Mouse (Mus musculus): ENCODE results near the gene Bicra. TPM values are rescaled to one million over a fixed set of nuclear protein-coding genes. Genes with fewer than 3 reads are reported as not detected.
A peak's percentile ranks its signal among the peaks of the same experiment; 100 is the strongest.

The Bicra gene
- total RNA-seq, 4 experiments from 2014 or later: 7.2 to 16.9 (median 10.6) TPM

DNA sequence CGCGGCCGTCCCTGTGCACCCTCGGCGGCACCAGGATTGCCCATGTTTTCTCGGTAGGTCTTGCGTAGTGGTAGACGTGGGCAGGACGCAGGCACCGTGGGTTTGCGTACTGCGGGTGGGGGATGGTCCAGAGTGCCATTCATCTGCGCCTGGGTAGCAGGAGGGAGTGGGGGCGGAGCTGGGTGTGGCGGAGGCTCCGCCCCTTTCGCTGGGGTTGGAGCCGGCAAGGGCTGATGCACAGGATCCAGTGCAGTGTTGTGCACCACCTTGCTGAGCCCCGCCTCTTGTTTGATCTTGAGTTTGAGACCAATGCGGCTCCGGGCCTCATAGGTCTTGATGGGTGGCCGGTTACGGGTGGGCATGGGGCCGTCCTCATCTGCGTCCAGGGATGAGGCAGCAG lies 75.5 kb downstream of the Bicra start:
- no peak for DNase-seq

DNA sequence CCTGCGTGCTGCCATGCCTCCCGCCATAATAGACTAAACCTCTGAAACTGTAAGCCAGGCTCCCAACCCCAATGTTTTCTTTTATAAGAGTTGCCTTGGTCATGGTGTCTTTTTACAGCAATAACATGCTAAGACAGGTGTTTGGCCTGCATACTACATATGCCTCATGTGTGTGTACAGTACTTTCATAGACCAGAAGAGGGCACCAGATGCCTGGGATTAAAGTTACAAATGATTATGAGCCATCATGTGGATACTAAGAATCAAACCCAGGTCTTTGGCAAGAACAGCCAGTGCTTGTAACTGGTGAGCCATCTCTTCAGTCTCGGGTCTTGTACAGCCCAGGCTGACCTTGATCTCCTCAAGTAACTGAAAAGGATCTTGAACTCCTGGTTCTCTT lies 78.0 kb downstream of the Bicra start:
- DNase-seq: no peak

- no peak for DNase-seq
Measured at GRCm38 (mm10) chr7:15968322-15968721, 79.4 kb downstream of the Bicra start.

DNA sequence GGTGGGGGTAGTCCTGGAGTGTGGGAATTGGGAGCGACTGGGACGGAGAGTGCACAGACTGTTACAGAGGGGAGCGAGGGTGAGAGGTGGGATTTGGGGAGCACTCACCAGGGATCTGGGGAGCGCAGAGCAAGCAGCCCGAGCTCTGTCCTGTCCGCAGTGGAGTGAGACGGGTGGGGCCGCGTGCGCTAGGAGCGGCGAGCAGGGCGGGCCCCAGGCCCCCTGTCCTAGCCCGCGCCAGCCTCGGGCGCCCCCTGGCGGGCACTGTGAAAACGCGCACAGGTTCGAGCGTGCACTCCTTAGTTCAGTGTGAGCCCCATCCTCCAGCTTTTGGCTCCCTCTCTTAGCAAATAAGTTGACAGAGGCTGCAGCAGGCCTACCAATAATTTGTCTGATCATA lies 80.4 kb downstream of the Bicra start, which contains the start of gene Ehd2:
Ehd2 (minus strand) TSS at position 256 of the 400 bp plus-strand sequence.
- peak; percentile 61 for DNase-seq

GRCm38 (mm10) chr7:15966489-15966888 lies 81.2 kb downstream of the Bicra start:
- DNase-seq: no peak

DNA sequence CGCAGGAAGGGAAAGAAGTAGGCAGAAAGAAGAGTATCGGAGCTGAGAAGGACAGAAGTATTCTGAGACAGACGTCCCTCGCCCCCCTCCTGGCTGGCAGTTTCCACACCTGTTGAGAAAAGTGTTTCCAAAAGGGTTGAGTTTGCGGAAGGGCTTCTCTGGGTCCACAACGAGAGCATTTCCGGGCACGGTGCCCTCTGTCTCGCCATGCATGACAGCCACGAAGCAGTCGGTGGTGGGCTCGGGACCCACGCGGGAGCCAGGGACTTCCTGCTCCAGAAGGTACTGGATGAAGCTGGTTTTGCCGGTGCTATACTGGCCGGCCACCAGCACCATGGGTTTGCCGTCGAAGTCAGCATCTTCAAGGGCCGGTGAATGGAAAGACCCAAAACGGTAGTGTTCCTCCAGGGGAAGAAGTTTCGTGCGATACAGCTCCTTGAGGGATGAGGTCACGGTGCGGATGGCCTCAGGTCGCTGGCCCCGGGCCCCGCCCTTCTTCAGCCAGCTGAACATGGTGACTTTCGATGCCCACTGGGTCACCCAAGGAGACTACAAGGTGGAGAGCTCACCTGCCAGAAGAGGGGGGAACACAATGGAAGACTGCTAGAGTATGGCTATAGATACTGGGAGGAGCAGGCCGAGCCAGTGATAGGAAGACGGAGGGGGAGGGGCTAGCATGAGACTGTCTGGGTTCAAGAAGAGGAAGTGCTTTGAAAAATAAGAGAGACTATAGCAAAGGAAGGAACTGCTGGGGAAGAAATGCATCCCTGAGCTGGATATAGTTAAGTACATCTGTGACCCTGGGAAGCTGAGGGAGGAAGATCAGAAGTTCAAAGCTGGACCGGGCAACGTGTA lies 83.7 kb downstream of the Bicra start:
- DNase-seq: no peak

- peak; percentile 78 for DNase-seq
Measured at GRCm38 (mm10) chr7:15962311-15963288, 85.1 kb downstream of the Bicra start.

DNA sequence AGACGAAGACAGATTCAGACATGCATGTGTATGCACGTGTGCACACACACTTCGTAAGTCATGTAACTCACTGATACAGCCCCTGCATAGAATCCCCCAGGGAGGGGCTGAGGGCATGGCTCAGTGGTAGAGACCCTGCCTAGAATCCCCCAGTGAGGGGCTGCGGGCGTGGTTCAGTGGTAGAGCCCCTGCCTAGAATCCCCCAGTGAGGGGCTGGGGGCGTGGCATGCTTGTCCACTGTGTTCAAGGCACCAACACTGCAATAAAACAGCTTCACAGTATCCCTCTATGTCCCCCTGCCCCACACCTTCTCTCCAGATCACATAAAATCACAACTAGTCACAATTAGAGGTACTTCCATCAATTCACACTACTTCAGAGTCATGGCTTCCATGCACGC lies 85.9 kb downstream of the Bicra start:
- DNase-seq: no peak

GRCm38 (mm10) chr7:15961239-15961638 lies 86.5 kb downstream of the Bicra start:
- no peak for DNase-seq

DNA sequence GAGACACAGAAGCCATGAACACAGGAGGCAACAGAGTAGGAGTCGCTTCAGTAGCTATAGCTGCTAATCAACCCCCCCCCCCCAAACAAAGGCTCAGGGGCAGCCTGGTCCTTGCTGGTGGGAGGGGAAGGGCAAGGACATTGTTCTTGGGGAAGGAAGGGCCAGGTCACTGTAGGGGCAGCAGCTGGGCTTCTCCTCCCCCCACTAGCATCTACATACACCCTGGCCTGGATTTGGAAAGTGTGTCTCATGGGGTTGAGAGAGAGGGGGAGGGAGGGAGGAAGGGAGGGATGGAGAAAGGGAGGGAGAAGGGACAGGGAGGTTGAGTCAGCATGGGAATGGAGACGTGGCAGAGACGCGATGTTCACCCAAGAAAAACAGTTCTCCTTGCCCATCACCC lies 87.0 kb downstream of the Bicra start:
- no peak for DNase-seq

- DNase-seq: no peak
Measured at GRCm38 (mm10) chr7:15956143-15956542, 91.6 kb downstream of the Bicra start.

DNA sequence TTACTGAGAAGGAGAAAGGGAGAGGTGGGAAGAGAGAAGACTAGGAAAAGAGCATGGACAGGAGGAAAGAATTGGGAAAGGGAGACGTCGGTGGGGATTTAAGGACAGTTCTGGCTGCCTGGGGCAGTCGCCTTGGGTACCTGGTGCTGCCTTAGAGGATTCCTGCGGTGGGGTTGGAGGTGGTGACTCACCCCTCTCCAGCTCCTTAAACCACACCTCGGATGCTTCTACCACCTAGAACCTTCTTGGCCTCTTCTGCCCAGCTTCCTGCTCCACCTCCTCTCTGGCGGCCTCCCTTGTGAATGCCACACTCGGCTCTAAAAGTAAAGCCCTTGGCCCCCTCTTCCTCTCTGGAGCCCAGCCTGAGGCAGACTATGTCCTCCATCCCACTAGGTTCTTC lies 92.2 kb downstream of the Bicra start:
- DNase-seq: no peak

- no peak for DNase-seq
Measured at GRCm38 (mm10) chr7:15954978-15955443, 92.7 kb downstream of the Bicra start.

GRCm38 (mm10) chr7:15954436-15954835 lies 93.3 kb downstream of the Bicra start:
- DNase-seq: no peak

GRCm38 (mm10) chr7:15953307-15954074 lies 94.2 kb downstream of the Bicra start:
- no peak for DNase-seq

DNA sequence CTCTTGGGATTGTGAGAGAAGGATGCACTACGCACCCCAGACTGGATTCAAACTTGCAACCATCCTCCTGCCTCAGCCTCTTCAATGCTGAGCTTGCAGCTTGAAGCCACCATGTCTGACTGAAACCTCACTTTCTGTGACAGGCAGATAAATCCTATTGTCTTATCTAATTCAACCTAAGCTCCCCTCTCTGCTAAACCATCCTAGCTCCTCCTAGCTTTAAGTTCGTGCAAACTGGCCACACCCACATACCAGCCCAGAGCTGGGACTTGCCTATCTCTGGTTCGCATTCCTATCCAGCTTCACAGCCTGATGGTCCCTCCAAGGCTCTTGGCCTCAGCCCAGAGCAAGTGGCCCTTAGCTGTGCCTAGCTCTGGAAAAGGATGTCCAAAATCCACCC lies 95.3 kb downstream of the Bicra start:
- DNase-seq: no peak

- no peak for DNase-seq
Measured at GRCm38 (mm10) chr7:15950008-15950407, 97.7 kb downstream of the Bicra start.

- no peak for DNase-seq
Measured at GRCm38 (mm10) chr7:15949216-15949790, 98.4 kb downstream of the Bicra start.

GRCm38 (mm10) chr7:15948381-15948941 lies 99.3 kb downstream of the Bicra start:
- peak; percentile 84 for DNase-seq

DNA sequence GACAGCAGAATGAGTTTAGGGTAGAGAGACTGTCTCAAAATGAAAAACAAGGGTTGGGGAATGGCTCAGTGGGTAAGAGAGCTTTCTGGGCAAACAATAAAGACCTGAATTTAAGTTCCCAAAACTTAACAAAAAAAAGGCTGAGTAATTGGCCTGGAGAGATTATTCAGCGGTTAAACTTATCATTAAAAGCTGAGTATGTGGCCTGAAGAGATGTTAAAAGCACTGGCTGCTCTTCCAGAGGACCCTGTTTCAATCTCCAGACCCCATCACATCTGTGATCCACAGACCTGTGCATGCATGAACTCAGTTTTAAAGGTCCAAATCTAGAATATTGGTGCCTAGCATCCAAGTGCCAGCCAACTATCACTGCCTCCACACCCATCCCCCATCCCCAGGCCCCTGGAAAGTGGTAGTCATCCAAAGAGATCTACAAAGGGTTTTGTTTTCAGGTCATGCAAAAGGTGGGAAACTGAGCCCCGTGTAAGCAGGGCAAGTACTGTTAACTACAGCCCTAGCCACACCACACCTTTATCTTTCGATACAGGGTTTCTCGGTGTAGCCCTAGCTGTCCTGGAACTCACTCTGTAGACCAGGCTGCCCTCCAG lies 100.0 kb downstream of the Bicra start:
- no peak for DNase-seq
